Mouse (Mus musculus) kidney, embryonic 15.5 days (tissue): ENCODE measurements around the gene Washc4. TPM values are rescaled to one million over a fixed set of nuclear protein-coding genes. Genes with fewer than 3 reads are reported as not detected.

Experiments
- ATAC-seq: fragments of 200-750 bp; cut with Nextera tagmentation; replicated peaks from 2 replicates; pipeline ENCODE4 v1.8.0; 2017; ENCODE audit warnings: moderate TSS enrichment; ENCODE audit not compliant: low FRiP score
- H3K27ac ChIP-seq: fragments of 300-500 bp; sonication (generic); 2 replicates; pipeline ENCODE4 v1.5.1; 2015; ENCODE audit warnings: mild to moderate bottlenecking, inconsistent platforms
- H3K27me3 ChIP-seq: fragments of 300-500 bp; sonication (generic); 2 replicates; pipeline ENCODE4 v1.6.1; 2015; ENCODE audit warnings: inconsistent platforms
- H3K36me3 ChIP-seq: fragments of 300-500 bp; sonication (generic); 2 replicates; pipeline ENCODE4 v1.6.1; 2015; ENCODE audit warnings: inconsistent platforms
- H3K4me1 ChIP-seq: fragments of 300-500 bp; sonication (generic); 2 replicates; pipeline ENCODE4 v1.6.1; 2015; ENCODE audit warnings: inconsistent platforms
- H3K4me2 ChIP-seq: fragments of 300-500 bp; sonication (generic); 2 replicates; pipeline ENCODE4 v1.6.1; 2015; ENCODE audit warnings: moderate library complexity, mild to moderate bottlenecking, inconsistent platforms
- H3K4me3 ChIP-seq: fragments of 300-500 bp; sonication (generic); replicated peaks from 2 replicates; pipeline ENCODE4 v1.5.1; 2015; ENCODE audit warnings: mild to moderate bottlenecking, inconsistent platforms
- H3K9ac ChIP-seq: fragments of 300-500 bp; sonication (generic); 2 replicates; pipeline ENCODE4 v1.6.1; 2015; ENCODE audit warnings: mild to moderate bottlenecking, inconsistent platforms
- H3K9me3 ChIP-seq: fragments of 300-500 bp; sonication (generic); replicated peaks from 2 replicates; pipeline ENCODE4 v1.6.1; 2016; ENCODE audit warnings: inconsistent platforms
- WGBS: fragments of 180-500 bp; shearing (Covaris S2); methylation state at CpG from one replicate; pipeline ENCODE4 v1.1.7; 2015; ENCODE audit warnings: mixed read lengths; 5-methylcytosine and 5-hydroxymethylcytosine counted together
- polyA plus RNA-seq: library from polyadenylated mRNA; unstranded; fragments of >200 nt; fragmentation: Nextera tagmentation; extraction: Ambion mirVana; gene quantifications from 2 replicates; pipeline ENCODE4 v1.2.1, GENCODE M21; 2015

Gene Washc4
- polyA plus RNA-seq, 1 experiment from 2014 or later = 34.0 TPM

DNA sequence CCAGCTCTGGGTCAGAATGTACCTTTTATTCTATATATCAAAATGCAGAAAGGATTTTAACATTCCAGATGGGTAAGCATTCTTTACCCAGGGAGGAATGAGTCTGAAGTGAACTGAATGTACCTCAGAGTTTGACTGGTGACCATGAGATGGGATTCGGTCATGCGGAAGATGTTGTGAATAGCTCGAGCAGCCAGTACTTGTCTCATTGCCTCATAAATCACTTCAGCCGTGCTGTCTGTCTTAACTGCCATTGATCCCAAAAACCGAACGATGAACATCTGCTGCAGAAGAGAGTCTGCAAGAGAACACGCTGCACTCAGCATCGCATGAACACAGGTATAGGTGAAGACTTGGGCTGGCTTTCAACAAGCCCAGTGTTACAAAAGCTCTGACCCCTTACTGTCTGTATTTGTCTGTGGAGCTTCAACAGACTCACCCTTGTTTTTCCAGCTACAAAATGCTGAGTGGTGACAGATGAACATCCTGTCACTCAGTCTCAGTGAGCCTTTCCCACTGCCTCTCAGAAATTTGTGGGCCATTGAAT is 62.2 kb downstream of the Washc4 start:
- Histone ChIP-seq H3K27ac (no peak overlapping the region), H3K27me3 (no peaks in the 10 kb centered on the region), H3K9ac (no peak overlapping the region), H3K4me3 (no peak overlapping the region), H3K4me1 (no peaks in the 10 kb centered on the region), H3K9me3 (no peaks in the 10 kb centered on the region), H3K36me3 (peaks cover 83% of the 10 kb centered on the region), H3K4me2 (no peak overlapping the region)
- 59% methylated on average over 8 of the region's 8 CpGs for WGBS
- no peak for ATAC-seq

DNA sequence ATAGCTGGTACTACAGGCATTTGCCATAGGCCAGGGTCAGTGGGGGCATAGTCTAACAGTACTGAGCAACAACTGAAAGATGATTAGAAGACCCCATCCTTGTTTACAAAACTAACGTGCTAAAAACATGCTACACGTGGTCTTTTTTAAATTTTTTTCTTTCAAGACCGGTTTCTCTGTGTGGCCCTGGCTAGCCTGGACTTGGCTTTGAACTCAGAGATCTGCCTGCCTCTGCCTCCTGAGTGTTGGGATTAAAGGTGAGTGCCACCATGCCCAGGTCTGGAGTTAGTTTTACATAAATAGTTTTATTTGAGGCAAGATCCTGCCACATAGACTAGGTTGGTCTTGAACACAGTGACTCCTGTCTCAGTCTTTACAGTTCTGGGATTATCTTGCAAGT is 63.6 kb downstream of the Washc4 start:
- Histone ChIP-seq H3K4me3 (no peak overlapping the region), H3K9ac (no peak overlapping the region), H3K4me2 (no peak overlapping the region), H3K36me3 (peaks cover 83% of the 10 kb centered on the region), H3K9me3 (no peaks in the 10 kb centered on the region), H3K27me3 (no peaks in the 10 kb centered on the region), H3K4me1 (no peaks in the 10 kb centered on the region), H3K27ac (no peak overlapping the region)
- no peak for ATAC-seq
- 96% methylated on average over 3 of the region's 3 CpGs for WGBS

DNA sequence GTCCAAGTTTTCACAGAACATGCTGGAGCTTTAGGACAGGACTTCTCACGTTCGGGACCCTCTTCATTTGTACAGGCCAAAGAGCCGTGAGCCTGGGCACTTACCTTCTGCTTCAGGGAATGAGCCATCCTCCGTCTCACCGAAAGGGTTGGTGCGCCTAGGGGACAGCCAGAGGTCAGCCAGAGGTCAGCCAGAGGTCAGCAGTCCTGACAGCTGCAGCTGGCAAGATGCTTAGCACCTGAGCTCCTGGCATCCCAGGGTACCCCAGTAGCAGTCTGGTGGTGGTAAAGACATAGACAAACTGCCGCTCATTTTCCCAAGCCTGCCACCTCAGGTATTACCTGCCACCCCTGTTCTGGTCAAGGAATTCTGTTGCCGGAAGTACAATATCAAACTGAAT is 65.0 kb downstream of the Washc4 start:
- no peak overlapping the region for H3K4me3 ChIP-seq
- peaks cover 81% of the 10 kb centered on the region for H3K36me3 ChIP-seq
- H3K9me3 ChIP-seq = no peaks in the 10 kb centered on the region

DNA sequence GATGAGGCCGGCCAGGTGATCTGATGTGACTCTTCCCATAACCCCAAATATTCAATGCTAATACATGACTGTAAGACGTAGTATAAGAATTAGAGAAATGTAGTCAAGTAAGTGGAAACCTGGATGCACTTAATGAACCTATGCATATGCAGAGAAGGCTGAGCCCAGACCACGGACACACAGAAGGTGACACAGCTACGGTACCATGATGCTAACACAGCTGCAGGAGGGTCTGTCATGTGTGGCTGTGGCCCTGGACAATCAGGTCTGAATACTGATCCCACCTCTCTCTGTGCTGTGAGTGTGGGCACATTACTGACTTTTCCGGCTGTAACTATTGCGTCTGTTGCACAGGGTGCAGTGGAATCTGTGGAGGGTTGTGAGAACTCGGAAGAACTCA is 67.0 kb downstream of the Washc4 start:
- H3K4me2 ChIP-seq = no peak overlapping the region
- peaks cover 75% of the 10 kb centered on the region for H3K36me3 ChIP-seq
- no peak overlapping the region for H3K9ac ChIP-seq
- no peaks in the 10 kb centered on the region for H3K27me3 ChIP-seq
- no peak for ATAC-seq
- no peaks in the 10 kb centered on the region for H3K9me3 ChIP-seq
- no peak overlapping the region for H3K27ac ChIP-seq
- no peak overlapping the region for H3K4me3 ChIP-seq
- H3K4me1 ChIP-seq = no peaks in the 10 kb centered on the region
- 95% methylated on average over 7 of the region's 7 CpGs for WGBS

More for the DNA sequence above, 65.0 kb downstream of the Washc4 start:
- Histone ChIP-seq H3K27ac (no peak overlapping the region), H3K9ac (no peak overlapping the region), H3K4me2 (no peak overlapping the region), H3K27me3 (no peaks in the 10 kb centered on the region), H3K4me1 (no peaks in the 10 kb centered on the region)
- ATAC-seq = no peak
- WGBS = 84% methylated on average over 8 of the region's 8 CpGs

DNA sequence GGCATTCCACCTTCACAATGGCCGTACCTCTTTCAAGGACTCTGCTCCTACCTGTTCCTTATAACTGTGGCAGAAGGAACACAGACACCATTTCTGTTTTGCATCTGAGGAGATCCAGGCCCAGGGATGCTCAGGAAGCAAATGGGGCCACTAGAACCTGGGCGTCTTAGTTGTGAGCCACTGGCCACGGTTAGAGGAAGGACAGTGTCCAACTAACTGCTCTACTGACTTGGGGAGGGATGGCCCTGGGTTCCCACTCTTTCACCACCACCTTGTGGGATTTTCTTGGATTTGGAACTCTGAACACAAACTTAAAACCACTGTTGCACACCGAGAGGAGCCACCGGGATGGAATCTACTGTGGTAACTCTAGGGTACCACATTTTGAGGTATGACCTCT is 68.3 kb downstream of the Washc4 start:
- WGBS = 94% methylated on average over 5 of the region's 5 CpGs
- ATAC-seq = no peak

DNA sequence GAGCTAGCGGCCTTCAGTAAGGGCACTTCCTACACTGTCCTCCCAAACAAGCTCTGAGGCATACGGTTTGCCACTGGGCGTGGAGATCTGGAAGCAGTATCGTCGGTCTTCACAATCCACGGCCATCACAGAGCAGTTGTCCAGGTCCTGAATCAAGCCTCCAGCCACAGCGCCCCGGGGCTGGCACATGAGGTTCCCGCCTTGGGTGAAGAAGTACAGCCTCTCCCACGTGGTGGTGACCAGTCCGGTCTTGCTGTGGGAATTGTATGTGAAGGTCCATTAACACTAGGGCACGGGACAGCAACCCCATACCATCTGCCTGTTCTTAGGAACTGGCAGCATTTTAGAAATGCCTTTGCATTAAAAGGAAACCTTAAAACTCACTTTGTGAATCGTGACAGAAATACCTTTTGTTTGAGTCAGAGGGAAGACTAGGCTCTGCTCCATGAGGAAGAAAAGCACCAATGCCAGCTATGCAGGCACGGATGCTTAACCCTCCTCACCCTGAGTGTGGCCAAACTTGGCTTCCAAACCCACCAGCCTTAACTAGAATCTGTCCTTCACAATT is 69.2 kb downstream of the Washc4 start:
- Histone ChIP-seq H3K4me2 (no peak overlapping the region), H3K27ac (no peak overlapping the region), H3K9ac (no peak overlapping the region), H3K36me3 (peaks cover 60% of the 10 kb centered on the region), H3K4me3 (no peak overlapping the region), H3K27me3 (no peaks in the 10 kb centered on the region), H3K4me1 (no peaks in the 10 kb centered on the region), H3K9me3 (no peaks in the 10 kb centered on the region)
- ATAC-seq = no peak
- WGBS = 92% methylated on average over 14 of the region's 14 CpGs

More for the DNA sequence above, 68.3 kb downstream of the Washc4 start:
- no peaks in the 10 kb centered on the region for H3K9me3 ChIP-seq
- H3K27ac ChIP-seq = no peak overlapping the region
- H3K4me2 ChIP-seq = no peak overlapping the region
- no peaks in the 10 kb centered on the region for H3K4me1 ChIP-seq
- H3K4me3 ChIP-seq = no peak overlapping the region
- H3K27me3 ChIP-seq = no peaks in the 10 kb centered on the region
- H3K9ac ChIP-seq = no peak overlapping the region
- peaks cover 68% of the 10 kb centered on the region for H3K36me3 ChIP-seq

DNA sequence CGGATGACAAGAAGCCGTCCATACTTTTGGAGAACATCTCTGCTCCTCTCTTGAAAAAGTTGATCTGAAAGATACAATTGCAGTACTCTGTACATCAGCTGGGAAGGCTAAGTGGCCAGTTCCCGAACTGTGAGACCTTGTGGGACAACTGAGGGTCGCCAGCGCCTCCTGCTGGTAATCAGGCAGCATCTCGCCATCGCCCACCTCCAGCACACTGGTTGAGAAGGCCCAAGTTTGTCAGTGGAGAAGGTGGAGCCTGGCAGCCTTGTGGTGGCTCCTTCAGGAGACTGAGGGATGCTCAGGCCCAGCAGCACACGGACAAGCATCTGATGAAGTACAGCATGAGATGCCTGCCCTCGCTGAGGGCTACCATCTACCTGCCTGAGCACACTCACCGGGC is 73.8 kb downstream of the Washc4 start:
- Histone ChIP-seq H3K36me3 (peaks cover 37% of the 10 kb centered on the region), H3K4me2 (no peak overlapping the region), H3K9ac (no peak overlapping the region), H3K27ac (no peak overlapping the region), H3K4me1 (no peaks in the 10 kb centered on the region), H3K9me3 (no peaks in the 10 kb centered on the region), H3K4me3 (no peak overlapping the region), H3K27me3 (no peaks in the 10 kb centered on the region)
- 64% methylated on average over 10 of the region's 10 CpGs for WGBS
- ATAC-seq = no peak

DNA sequence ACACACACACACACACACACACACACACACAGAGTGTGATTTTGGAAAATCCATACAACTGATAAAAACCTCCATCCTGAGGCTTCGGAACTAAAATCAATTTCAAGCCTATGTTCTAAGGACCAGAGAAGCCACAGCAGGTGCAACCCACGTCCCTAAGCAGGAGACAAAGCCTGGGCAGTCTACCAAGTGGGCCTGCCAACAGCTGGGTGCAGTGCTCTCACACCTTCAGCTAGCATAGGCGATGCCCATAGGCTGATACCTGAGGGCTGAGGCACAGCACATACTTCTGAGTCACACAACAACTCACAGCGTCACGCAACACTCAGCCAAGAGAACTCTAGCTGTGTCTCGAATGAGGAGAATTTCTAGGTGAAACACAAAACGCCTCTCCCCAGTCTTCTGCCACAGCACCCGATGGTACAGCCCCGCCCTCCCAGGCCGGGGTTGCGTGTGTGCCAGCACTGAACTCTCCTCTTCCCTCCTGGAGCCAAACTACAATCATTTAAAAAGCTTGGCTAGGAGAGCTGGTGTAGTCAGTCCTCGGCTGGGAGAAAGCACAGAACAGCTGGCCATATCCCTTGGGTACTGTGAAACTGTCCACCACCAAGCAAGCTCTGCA is 75.4 kb downstream of the Washc4 start:
- 79% methylated on average over 12 of the region's 12 CpGs for WGBS
- Histone ChIP-seq H3K4me2 (no peak overlapping the region), H3K9me3 (no peaks in the 10 kb centered on the region), H3K4me1 (no peaks in the 10 kb centered on the region), H3K9ac (no peak overlapping the region), H3K36me3 (peaks cover 27% of the 10 kb centered on the region), H3K4me3 (no peak overlapping the region), H3K27me3 (no peaks in the 10 kb centered on the region), H3K27ac (no peak overlapping the region)
- ATAC-seq = no peak

DNA sequence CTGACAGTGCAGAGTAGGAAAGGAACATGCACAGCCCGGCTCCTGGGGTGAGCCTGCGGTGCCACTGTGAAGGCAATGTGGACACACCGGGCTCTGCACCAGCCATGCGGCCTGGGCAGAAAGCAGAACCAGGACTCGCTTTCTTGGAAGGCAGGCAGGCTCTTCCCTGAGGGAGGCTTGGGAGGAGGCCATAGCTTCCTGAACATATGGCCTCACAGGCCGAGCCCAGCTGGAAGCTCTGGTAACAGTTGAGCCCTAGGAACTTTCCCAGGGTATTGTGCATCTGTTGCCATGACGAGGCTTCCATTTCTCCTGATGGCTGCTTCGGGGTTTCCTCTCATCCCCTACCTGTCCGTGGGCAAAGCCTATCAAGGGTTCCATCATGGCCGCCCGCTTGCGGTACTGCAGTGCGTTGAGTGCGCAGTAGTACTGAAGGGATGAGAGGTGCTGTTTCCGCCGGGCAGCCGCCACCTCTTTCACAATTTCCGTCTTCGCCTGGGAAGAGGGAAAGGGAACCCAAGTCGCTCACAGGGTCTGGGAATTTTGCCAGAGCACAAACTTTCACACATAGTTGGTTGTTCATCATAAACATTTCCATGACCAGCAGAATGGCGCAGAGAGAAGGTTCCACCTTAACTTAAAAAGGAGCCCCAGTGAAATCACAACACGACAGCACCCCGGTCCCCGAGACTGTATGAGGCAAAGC is 77.0 kb downstream of the Washc4 start:
- Histone ChIP-seq H3K9ac (no peak overlapping the region), H3K4me3 (no peak overlapping the region), H3K27ac (no peak overlapping the region), H3K9me3 (no peaks in the 10 kb centered on the region), H3K36me3 (peaks cover 31% of the 10 kb centered on the region), H3K27me3 (no peaks in the 10 kb centered on the region), H3K4me2 (no peak overlapping the region), H3K4me1 (no peaks in the 10 kb centered on the region)
- 91% methylated on average over 24 of the region's 24 CpGs for WGBS
- ATAC-seq = no peak

DNA sequence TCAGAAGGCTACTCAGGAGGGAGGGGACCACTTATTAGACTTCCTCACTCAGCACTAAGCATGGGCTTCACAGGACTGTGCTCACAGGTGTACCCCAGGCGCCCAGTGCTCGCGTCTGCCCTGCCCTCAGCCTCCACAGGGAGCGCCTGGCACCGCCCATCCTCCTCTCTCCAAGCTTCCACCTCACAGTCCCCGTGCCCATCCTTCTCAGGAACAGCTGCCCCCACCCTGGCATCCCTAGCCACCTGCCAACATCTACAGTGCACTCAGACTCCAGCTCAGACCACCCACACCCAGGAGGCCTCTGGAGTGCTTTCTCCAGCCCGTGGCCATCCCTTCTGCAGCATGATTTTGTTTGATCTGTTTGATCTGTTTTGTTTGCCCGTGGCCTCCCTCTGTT is 80.5 kb downstream of the Washc4 start:
- H3K27me3 ChIP-seq = no peaks in the 10 kb centered on the region
- peaks cover 48% of the 10 kb centered on the region for H3K36me3 ChIP-seq
- no peak overlapping the region for H3K4me3 ChIP-seq
- no peak overlapping the region for H3K4me2 ChIP-seq
- H3K27ac ChIP-seq = no peak overlapping the region
- no peak overlapping the region for H3K9ac ChIP-seq
- H3K9me3 ChIP-seq = no peaks in the 10 kb centered on the region
- ATAC-seq = no peak
- H3K4me1 ChIP-seq = peaks cover 6% of the 10 kb centered on the region
- 83% methylated on average over 8 of the region's 8 CpGs for WGBS

DNA sequence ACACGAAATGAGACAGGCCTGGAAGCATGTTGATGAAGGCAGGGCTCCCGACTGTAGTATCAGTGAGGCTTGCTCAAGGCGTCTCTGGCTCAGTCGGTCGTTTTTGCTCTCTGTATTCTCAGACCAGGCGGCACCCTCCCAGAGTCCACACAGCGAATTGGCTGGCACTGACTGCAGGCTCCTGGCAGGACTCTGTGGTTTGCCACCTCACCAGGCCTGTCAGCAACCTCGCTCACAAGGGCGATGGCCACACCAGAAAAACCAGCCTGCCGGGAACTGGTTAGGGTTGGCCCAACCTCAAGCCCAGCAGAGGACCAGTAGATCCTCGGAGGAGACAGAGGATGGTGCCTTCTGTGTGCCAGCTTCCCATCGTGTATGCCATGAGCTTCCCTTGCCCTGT is 81.3 kb downstream of the Washc4 start:
- Histone ChIP-seq H3K4me1 (peaks cover 14% of the 10 kb centered on the region), H3K9me3 (no peaks in the 10 kb centered on the region), H3K4me2 (no peak overlapping the region), H3K27ac (no peak overlapping the region), H3K27me3 (no peaks in the 10 kb centered on the region), H3K36me3 (peaks cover 43% of the 10 kb centered on the region), H3K9ac (no peak overlapping the region), H3K4me3 (no peak overlapping the region)
- 91% methylated on average over 12 of the region's 12 CpGs for WGBS
- no peak for ATAC-seq

DNA sequence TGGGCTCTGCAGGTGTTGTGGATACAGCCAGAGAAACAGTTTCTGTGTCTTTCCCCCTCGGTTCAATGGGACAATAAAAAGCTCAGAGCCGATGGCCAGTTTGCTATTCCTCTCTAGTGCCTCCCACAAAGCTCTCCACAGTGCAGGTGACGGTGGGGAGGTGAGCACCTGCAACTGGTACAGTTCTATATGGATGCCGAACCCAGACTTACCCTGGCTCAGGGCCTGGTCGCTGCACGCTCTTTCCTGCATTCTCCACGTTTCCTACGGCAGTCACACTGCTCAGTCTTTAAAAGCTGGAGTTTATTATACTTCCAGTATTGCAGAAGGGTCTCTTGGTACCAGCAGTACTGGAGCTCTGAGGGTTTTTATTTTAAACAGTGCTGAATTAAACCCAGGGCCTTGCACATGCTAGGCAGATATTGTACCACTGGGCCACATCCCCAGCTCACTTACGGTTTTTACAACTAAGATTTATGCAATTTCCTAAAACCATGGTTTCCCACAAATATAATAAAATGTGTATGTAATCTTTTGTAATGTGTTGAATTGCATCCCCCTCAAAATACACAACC is 83.6 kb downstream of the Washc4 start:
- Histone ChIP-seq H3K4me1 (peaks cover 18% of the 10 kb centered on the region), H3K27ac (no peak overlapping the region), H3K27me3 (no peaks in the 10 kb centered on the region), H3K4me3 (no peak overlapping the region), H3K36me3 (peaks cover 33% of the 10 kb centered on the region), H3K9me3 (no peaks in the 10 kb centered on the region), H3K9ac (no peak overlapping the region), H3K4me2 (no peak overlapping the region)
- 94% methylated on average over 9 of the region's 9 CpGs for WGBS
- ATAC-seq = no peak
